Mouse (Mus musculus) stomach, embryonic 15.5 days (tissue): ENCODE data around the gene Sf3b1. TPM values are rescaled to one million over a fixed set of nuclear protein-coding genes. Genes with fewer than 3 reads are reported as not detected.

Experiments used
- ATAC-seq: fragments of 200-750 bp; cut with Nextera tagmentation; 2 replicates; pipeline ENCODE4 v1.8.0; 2017; ENCODE audit warnings: low read depth, moderate number of reproducible peaks, moderate TSS enrichment; ENCODE audit not compliant: insufficient read depth, low FRiP score
- H3K27ac ChIP-seq: fragments of 300-500 bp; sonication (generic); 2 replicates; pipeline ENCODE4 v1.5.1; 2015; ENCODE audit warnings: mild to moderate bottlenecking, inconsistent platforms
- H3K27me3 ChIP-seq: fragments of 300-500 bp; sonication (generic); replicated peaks from 2 replicates; pipeline ENCODE4 v1.6.1; 2015; ENCODE audit warnings: inconsistent platforms
- H3K36me3 ChIP-seq: fragments of 300-500 bp; sonication (generic); 2 replicates; pipeline ENCODE4 v1.6.1; 2015; ENCODE audit warnings: inconsistent platforms
- H3K4me1 ChIP-seq: fragments of 300-500 bp; sonication (generic); 2 replicates; pipeline ENCODE4 v1.6.1; 2015; ENCODE audit warnings: inconsistent platforms
- H3K4me2 ChIP-seq: fragments of 300-500 bp; sonication (generic); 2 replicates; pipeline ENCODE4 v1.6.1; 2015; ENCODE audit warnings: mild to moderate bottlenecking, inconsistent platforms
- H3K4me3 ChIP-seq: fragments of 300-500 bp; sonication (generic); replicated peaks from 2 replicates; pipeline ENCODE4 v1.5.1; 2015; ENCODE audit warnings: inconsistent platforms
- H3K9ac ChIP-seq: fragments of 300-500 bp; sonication (generic); 2 replicates; pipeline ENCODE4 v1.6.1; 2015; ENCODE audit warnings: inconsistent platforms
- H3K9me3 ChIP-seq: fragments of 300-500 bp; sonication (generic); 2 replicates; pipeline ENCODE4 v1.6.1; 2016; ENCODE audit warnings: inconsistent platforms
- WGBS: fragments of 180-500 bp; shearing (Covaris S2); methylation state at CpG from one replicate; pipeline ENCODE4 v1.1.7; 2015; 5-methylcytosine and 5-hydroxymethylcytosine counted together
- polyA plus RNA-seq: library from polyadenylated mRNA; unstranded; fragments of >200 nt; fragmentation: Nextera tagmentation; extraction: Ambion mirVana; gene quantifications from 2 replicates; pipeline ENCODE4 v1.2.1, GENCODE M21; 2015

Sf3b1 gene
- polyA plus RNA-seq, 1 experiment from 2014 or later, result 259 TPM

- Histone ChIP-seq H3K4me3 (peak within 1 kb of the TSS; percentile 68), H3K27me3 (no peaks in the 10 kb centered on the region), H3K4me2 (peak within 1 kb of the TSS; percentile 86), H3K36me3 (peaks cover 5% of the 10 kb centered on the region; the same call in 1 of the 2 replicates), H3K9ac (peak within 1 kb of the TSS; percentile 42), H3K4me1 (0 out of 2 replicates have a peak, but pooled peaks cover 4% of the 10 kb centered on the region), H3K27ac (peak within 1 kb of the TSS; percentile 81), H3K9me3 (no peaks in the 10 kb centered on the region)
- WGBS, result under 1% methylated on average over 46 of the region's 46 CpGs
- ATAC-seq, result peak; percentile 100
These were observed 25.2 kb upstream of the Sf3b1 start, which contains the start of gene Coq10b for GRCm38 (mm10) chr1:55052355-55052953. TSS of gene Coq10b (plus strand) at chr1:55052770.

GRCm38 (mm10) chr1:55051671-55052070 is 24.4 kb upstream of the Sf3b1 start:
- H3K9me3 ChIP-seq, result no peaks in the 10 kb centered on the region
- H3K4me1 ChIP-seq, result 0 out of 2 replicates have a peak, but pooled peaks cover 4% of the 10 kb centered on the region
- no peaks in the 10 kb centered on the region; the same call in 1 of the 2 replicates for H3K36me3 ChIP-seq
- H3K27me3 ChIP-seq, result no peaks in the 10 kb centered on the region
- no peak overlapping the region for H3K27ac ChIP-seq
- no peak for ATAC-seq
- WGBS, result 65% methylated on average over 3 of the region's 3 CpGs
- H3K9ac ChIP-seq, result 0 out of 2 replicates have a peak overlapping the region, but pooled peaks have one; percentile 42
- peak overlapping the region; percentile 86 for H3K4me2 ChIP-seq
- H3K4me3 ChIP-seq, result peak overlapping the region; percentile 68; the same call in 1 of the 2 replicates

- no peak overlapping the region for H3K27ac ChIP-seq
- no peak overlapping the region for H3K9ac ChIP-seq
- H3K36me3 ChIP-seq, result no peaks in the 10 kb centered on the region
- H3K4me1 ChIP-seq, result 0 out of 2 replicates have a peak, but pooled peaks cover 4% of the 10 kb centered on the region
- ATAC-seq, result no peak
- no peaks in the 10 kb centered on the region for H3K27me3 ChIP-seq
- H3K4me2 ChIP-seq, result no peak overlapping the region
- H3K4me3 ChIP-seq, result no peak overlapping the region
- no peaks in the 10 kb centered on the region for H3K9me3 ChIP-seq
- 64% methylated on average over 4 of the region's 4 CpGs for WGBS
These were observed 21.7 kb upstream of the Sf3b1 start for GRCm38 (mm10) chr1:55048841-55049587.

- no peak overlapping the region for H3K27ac ChIP-seq
- no peaks in the 10 kb centered on the region for H3K27me3 ChIP-seq
- 74% methylated on average over 3 of the region's 3 CpGs for WGBS
- no peak overlapping the region for H3K9ac ChIP-seq
- H3K9me3 ChIP-seq, result no peaks in the 10 kb centered on the region
- no peaks in the 10 kb centered on the region for H3K4me1 ChIP-seq
- no peaks in the 10 kb centered on the region for H3K36me3 ChIP-seq
- no peak for ATAC-seq
- no peak overlapping the region for H3K4me3 ChIP-seq
- no peak overlapping the region for H3K4me2 ChIP-seq
These were observed 15.9 kb upstream of the Sf3b1 start for GRCm38 (mm10) chr1:55043164-55043563.

GRCm38 (mm10) chr1:55042246-55042645 is 15.0 kb upstream of the Sf3b1 start:
- Histone ChIP-seq H3K9me3 (no peaks in the 10 kb centered on the region), H3K4me3 (no peak overlapping the region), H3K4me1 (no peaks in the 10 kb centered on the region), H3K27me3 (no peaks in the 10 kb centered on the region), H3K9ac (no peak overlapping the region), H3K27ac (no peak overlapping the region), H3K4me2 (no peak overlapping the region), H3K36me3 (no peaks in the 10 kb centered on the region)
- 69% methylated on average over 1 of the region's 1 CpGs for WGBS
- ATAC-seq, result no peak

GRCm38 (mm10) chr1:55041691-55042090 is 14.4 kb upstream of the Sf3b1 start:
- 82% methylated on average over 4 of the region's 4 CpGs for WGBS
- no peak for ATAC-seq
- H3K9me3 ChIP-seq, result no peaks in the 10 kb centered on the region
- no peak overlapping the region for H3K9ac ChIP-seq
- H3K4me1 ChIP-seq, result no peaks in the 10 kb centered on the region
- H3K4me3 ChIP-seq, result no peak overlapping the region
- H3K27ac ChIP-seq, result no peak overlapping the region
- H3K27me3 ChIP-seq, result no peaks in the 10 kb centered on the region
- no peak overlapping the region for H3K4me2 ChIP-seq
- H3K36me3 ChIP-seq, result no peaks in the 10 kb centered on the region

- H3K9me3 ChIP-seq, result no peaks in the 10 kb centered on the region
These were observed 12.7 kb upstream of the Sf3b1 start for GRCm38 (mm10) chr1:55039944-55040343.

GRCm38 (mm10) chr1:55031026-55031779 is 3.9 kb upstream of the Sf3b1 start:
- Histone ChIP-seq H3K9me3 (no peaks in the 10 kb centered on the region), H3K27me3 (no peaks in the 10 kb centered on the region), H3K36me3 (no peaks in the 10 kb centered on the region), H3K9ac (no peak overlapping the region), H3K4me2 (no peak overlapping the region), H3K4me1 (no peaks in the 10 kb centered on the region), H3K27ac (no peak overlapping the region), H3K4me3 (no peak overlapping the region)
- no peak for ATAC-seq

More at GRCm38 (mm10) chr1:55039944-55040343, 12.7 kb upstream of the Sf3b1 start:
- no peak overlapping the region for H3K27ac ChIP-seq
- no peaks in the 10 kb centered on the region for H3K36me3 ChIP-seq
- H3K27me3 ChIP-seq, result no peaks in the 10 kb centered on the region
- no peaks in the 10 kb centered on the region for H3K4me1 ChIP-seq
- H3K4me2 ChIP-seq, result no peak overlapping the region
- H3K9ac ChIP-seq, result no peak overlapping the region
- no peak overlapping the region for H3K4me3 ChIP-seq
- WGBS, result 83% methylated on average over 1 of the region's 1 CpGs
- no peak for ATAC-seq

GRCm38 (mm10) chr1:55029446-55029845 is 2.2 kb upstream of the Sf3b1 start:
- no peak overlapping the region for H3K4me3 ChIP-seq
- no peak overlapping the region for H3K9ac ChIP-seq
- H3K4me2 ChIP-seq, result no peak overlapping the region
- 62% methylated on average over 4 of the region's 4 CpGs for WGBS
- H3K9me3 ChIP-seq, result no peaks in the 10 kb centered on the region
- H3K27me3 ChIP-seq, result no peaks in the 10 kb centered on the region
- no peak overlapping the region for H3K27ac ChIP-seq
- no peaks in the 10 kb centered on the region for H3K4me1 ChIP-seq
- no peak for ATAC-seq
- no peaks in the 10 kb centered on the region for H3K36me3 ChIP-seq

GRCm38 (mm10) chr1:55028512-55029249 is 1.4 kb upstream of the Sf3b1 start:
- Histone ChIP-seq H3K9me3 (no peaks in the 10 kb centered on the region), H3K27me3 (no peaks in the 10 kb centered on the region), H3K36me3 (no peaks in the 10 kb centered on the region), H3K4me1 (no peaks in the 10 kb centered on the region), H3K27ac (no peak overlapping the region), H3K9ac (no peak overlapping the region), H3K4me2 (no peak overlapping the region), H3K4me3 (no peak overlapping the region)
- WGBS, result 74% methylated on average over 11 of the region's 11 CpGs
- ATAC-seq, result no peak

GRCm38 (mm10) chr1:55027966-55028365 is 685 bp upstream of the Sf3b1 start:
- H3K9ac ChIP-seq, result no peak overlapping the region
- H3K4me3 ChIP-seq, result 0 out of 2 replicates have a peak overlapping the region, but pooled peaks have one; percentile 82
- 92% methylated on average over 1 of the region's 1 CpGs for WGBS
- H3K4me2 ChIP-seq, result peak overlapping the region; percentile 58
- ATAC-seq, result no peak
- H3K27ac ChIP-seq, result peak overlapping the region; percentile 81; the same call in 1 of the 2 replicates
- no peaks in the 10 kb centered on the region for H3K4me1 ChIP-seq
- H3K36me3 ChIP-seq, result no peaks in the 10 kb centered on the region
- H3K27me3 ChIP-seq, result no peaks in the 10 kb centered on the region
- H3K9me3 ChIP-seq, result no peaks in the 10 kb centered on the region
